Mouse (Mus musculus) urinary bladder, adult 2 months (tissue): ENCODE data around the gene Cyp2b10. TPM values are rescaled to one million over a fixed set of nuclear protein-coding genes. Genes with fewer than 3 reads are reported as not detected.
"Not testable (repeated sequence)": the region's sequence is repeated elsewhere in the genome, so short reads cannot be mapped to it uniquely, and the experiment has no call there.

Source experiments
- DNase-seq: peaks from one replicate; pipeline ENCODE4 v3.0.0; 2022; ENCODE audit warnings: low spot score
- polyA plus RNA-seq: library from polyadenylated mRNA; depleted of rRNA; stranded (reverse); fragments of >200 nt; gene quantifications from 2 replicates; pipeline ENCODE4 v1.2.3, GENCODE M21; 2012; rRNA removed

Gene Cyp2b10
- polyA plus RNA-seq, 1 experiment, result 0.04 TPM

GRCm38 (mm10) chr7:25916116-25916515, 18.7 kb downstream of the Cyp2b10 start:
- no peak for DNase-seq

DNA sequence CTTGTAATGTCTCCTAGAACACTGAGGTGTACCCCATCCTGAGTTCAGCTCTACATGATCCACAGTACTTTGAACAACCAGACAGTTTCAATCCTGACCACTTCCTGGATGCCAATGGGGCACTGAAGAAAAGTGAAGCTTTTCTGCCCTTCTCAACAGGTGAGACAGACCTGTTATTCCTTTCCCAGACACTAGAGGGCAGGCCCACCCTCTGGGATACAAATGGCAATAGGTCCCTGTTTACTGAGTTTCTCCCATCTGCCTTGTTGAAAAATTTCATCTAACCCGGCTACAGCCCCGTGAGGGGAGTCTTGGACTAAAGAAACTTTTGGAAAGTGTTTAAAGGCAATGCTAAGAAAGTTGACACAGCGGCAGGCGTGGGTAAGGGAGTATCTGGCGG, 19.9 kb downstream of the Cyp2b10 start:
- not testable (repeated sequence) for DNase-seq

- DNase-seq, result no peak
These were observed 22.0 kb downstream of the Cyp2b10 start for GRCm38 (mm10) chr7:25919467-25919866.

DNA sequence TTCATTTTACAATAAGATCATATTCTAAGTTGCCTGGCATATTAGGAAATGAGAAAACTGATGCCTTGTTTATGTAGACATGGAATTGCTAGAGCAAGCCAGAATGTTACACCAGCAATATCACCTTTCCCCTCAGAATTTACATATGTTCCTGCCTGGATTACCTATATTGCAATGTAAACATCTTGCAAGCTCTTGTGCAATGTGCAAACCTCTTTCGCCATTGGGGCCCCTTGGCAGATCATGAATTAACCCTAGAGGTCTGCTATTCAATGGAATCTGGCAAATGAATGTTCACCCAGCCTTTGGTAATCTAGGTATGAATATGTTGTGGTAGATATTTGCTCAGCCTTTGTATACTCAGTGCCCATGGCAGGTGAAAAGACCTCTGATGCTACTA, 47.9 kb downstream of the Cyp2b10 start:
- no peak for DNase-seq

Other genes with a start within 250 kb of the Cyp2b10 start
- 90.1 and 102 TPM in 2 replicates for gene Bckdha, start 238.6 kb upstream of the Cyp2b10 start, polyA plus RNA-seq
- gene Exosc5, start 238.5 kb upstream of the Cyp2b10 start, polyA plus RNA-seq, result 50.4 and 64.6 TPM in 2 replicates
- 1.1 and 1.3 TPM in 2 replicates for gene Tmem91, start 222.5 kb upstream of the Cyp2b10 start, polyA plus RNA-seq
- gene B9d2, start 216.8 kb upstream of the Cyp2b10 start, polyA plus RNA-seq, result 25.6 TPM in 2 replicates
- 16.2 and 27.6 TPM in 2 replicates for gene Tgfb1, start 210.6 kb upstream of the Cyp2b10 start, polyA plus RNA-seq
- 42.4 and 49.7 TPM in 2 replicates for gene Ccdc97, start 178.5 kb upstream of the Cyp2b10 start, polyA plus RNA-seq
- 18.9 and 44.9 TPM in 2 replicates for gene Hnrnpul1, start 142.9 kb upstream of the Cyp2b10 start, polyA plus RNA-seq
- 92.8 and 117 TPM in 2 replicates for gene Axl, start 108.9 kb upstream of the Cyp2b10 start, polyA plus RNA-seq
- gene Cyp2s1, start 80.7 kb upstream of the Cyp2b10 start, polyA plus RNA-seq, result 28.4 and 30.1 TPM in 2 replicates
- 0.15 and 0.18 TPM in 2 replicates for gene Cyp2b13, start 163.9 kb downstream of the Cyp2b10 start, polyA plus RNA-seq